Mouse (Mus musculus) neural tube, postnatal 0 days (tissue): ENCODE results near the gene Gm4498. TPM values are rescaled to one million over a fixed set of nuclear protein-coding genes. Genes with fewer than 3 reads are reported as not detected.

Experiments
- polyA plus RNA-seq: library from polyadenylated mRNA; unstranded; fragments of >200 nt; fragmentation: Nextera tagmentation; extraction: Ambion mirVana; gene quantifications from 2 replicates; pipeline ENCODE4 v1.2.1, GENCODE M21; 2015

Gene Gm4498
- polyA plus RNA-seq, result not detected in 2 replicates

GRCm38 (mm10) chr7:20233728-20234127, at the start of gene Gm4498:
Gene Gm4498 (minus strand): TSS chr7:20233828.

DNA sequence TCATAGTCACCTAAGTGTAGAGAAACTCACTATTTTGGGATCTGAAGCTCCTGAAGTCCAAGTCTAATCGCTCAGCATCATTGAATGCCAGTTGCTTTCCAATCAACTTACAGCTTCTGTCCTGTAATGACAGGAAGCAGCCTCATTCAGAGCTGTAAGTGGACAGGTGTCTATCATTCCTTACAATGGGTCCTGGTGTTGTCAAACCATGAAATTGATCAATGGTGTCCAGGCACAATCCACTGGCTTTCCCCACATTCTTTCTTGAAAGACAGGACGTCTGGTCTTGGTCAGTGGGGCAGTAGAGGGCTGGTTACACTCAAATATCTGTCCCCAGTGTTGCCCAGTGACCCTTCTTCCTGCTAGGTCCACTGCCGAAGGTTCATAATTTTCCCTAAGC, 29.1 kb upstream of the Gm4498 start, which contains the start of gene Gm5890:
Gene Gm5890, minus strand, starts transcription at position 101 of the 400 bp plus-strand sequence.

GRCm38 (mm10) chr7:20205507-20205906, 28.1 kb downstream of the Gm4498 start, which contains the start of gene Gm6164:
Gene Gm6164 (minus strand): TSS chr7:20205607.

GRCm38 (mm10) chr7:20193410-20193809, 40.2 kb downstream of the Gm4498 start, which contains the start of gene Vmn1r95:
Gene Vmn1r95 (plus strand): TSS chr7:20193710.

Other genes starting within 250 kb of the Gm4498 start
- gene Nlrp9b, start 242.4 kb downstream of the Gm4498 start, polyA plus RNA-seq, result not detected in 2 replicates
- gene Vmn1r91, start 134.1 kb downstream of the Gm4498 start, polyA plus RNA-seq, result not detected in 2 replicates
- not detected in 2 replicates for gene Gm16442, start 111.2 kb downstream of the Gm4498 start, polyA plus RNA-seq
- not detected in 2 replicates for gene Vmn1r93, start 94.7 kb downstream of the Gm4498 start, polyA plus RNA-seq
- gene Vmn1r94, start 65.5 kb downstream of the Gm4498 start, polyA plus RNA-seq, result not detected in 2 replicates
- not detected in 2 replicates for gene Vmn1r95, start 40.1 kb downstream of the Gm4498 start, polyA plus RNA-seq
- not detected in 2 replicates for gene Gm6164, start 28.2 kb downstream of the Gm4498 start, polyA plus RNA-seq
- not detected in 2 replicates for gene Gm5890, start 29.0 kb upstream of the Gm4498 start, polyA plus RNA-seq
- not detected in 2 replicates for gene Gm4133, start 100.2 kb upstream of the Gm4498 start, polyA plus RNA-seq
- gene Gm5728, start 141.6 kb upstream of the Gm4498 start, polyA plus RNA-seq, result not detected in 2 replicates
- not detected in 2 replicates for gene Vmn1r100, start 184.1 kb upstream of the Gm4498 start, polyA plus RNA-seq
- not detected in 2 replicates for gene Vmn1r101, start 208.8 kb upstream of the Gm4498 start, polyA plus RNA-seq
- gene Gm10670, start 241.1 kb upstream of the Gm4498 start, polyA plus RNA-seq, result not detected in 2 replicates